Mouse (Mus musculus): Measurements from ENCODE around the gene Sema3f.

GRCm38 (mm10) chr9:107632478-107632877 lies 77.8 kb downstream of the Sema3f start:
- TF ChIP-seq CTCF (IDR thresholded peaks at IDR 0.05; ENCODE audit: low read depth), result no peak
- TF ChIP-seq EP300 (IDR thresholded peaks at IDR 0.05; ENCODE audit: low read depth), result no peak
